Mouse (Mus musculus) heart, adult 18-20 months (tissue): ENCODE results near the gene Rasa2. TPM values are rescaled to one million over a fixed set of nuclear protein-coding genes. Genes with fewer than 3 reads are reported as not detected.
"Not testable (repeated sequence)": the region's sequence is repeated elsewhere in the genome, so short reads cannot be mapped to it uniquely, and the experiment has no call there.

Experiments used
- DNase-seq, 2 experiments: peaks; one replicate each; pipeline ENCODE4 v3.0.0; 2021 to 2022; ENCODE audit warnings: mixed read lengths in 1 of 2
- long read RNA-seq, 2 experiments: library from polyadenylated mRNA; stranded (forward); transcript quantifications; one replicate each; pipeline ENCODE4 v2.0.0; 2021
- total RNA-seq, 2 experiments: library from RNA; stranded (reverse); gene quantifications; 2 replicates each; pipeline ENCODE4 v1.2.3; 2021

The Rasa2 gene
- 1 to 10 TPM; 3.9 to 5.9 TPM for total RNA-seq
- long read RNA-seq, experiment 1, result 0 reads
- long read RNA-seq, experiment 2, result 0 reads

- DNase-seq, result peak; percentile 94 to 95
These were observed at the start of gene Rasa2 for GRCm38 (mm10) chr9:96631389-96632072. TSS of gene Rasa2 (minus strand) at chr9:96631617.

DNA sequence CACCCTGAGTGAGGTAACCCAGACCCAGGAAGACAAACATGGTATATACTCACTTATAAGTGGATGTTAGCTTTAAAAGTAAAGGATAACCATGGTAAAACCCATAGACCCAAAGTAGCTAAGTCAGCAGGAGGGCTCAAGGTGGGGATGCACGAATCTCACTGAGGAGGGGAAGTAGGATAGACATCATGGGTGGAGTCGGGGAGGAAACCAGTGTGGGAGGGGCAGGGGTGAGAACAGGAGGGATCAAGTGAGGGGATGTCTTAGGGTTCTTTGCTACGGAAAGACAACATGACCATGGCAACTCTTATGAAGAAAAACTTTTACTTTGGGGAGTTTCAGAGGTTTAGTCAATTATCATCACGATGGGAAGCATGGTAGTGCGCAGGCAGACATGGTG lies 47.2 kb upstream of the Rasa2 start:
- no peak for DNase-seq

- not testable (repeated sequence) for DNase-seq
These were observed 46.3 kb upstream of the Rasa2 start for GRCm38 (mm10) chr9:96677711-96678110.

GRCm38 (mm10) chr9:96676671-96677070 lies 45.3 kb upstream of the Rasa2 start:
- DNase-seq, result no peak

DNA sequence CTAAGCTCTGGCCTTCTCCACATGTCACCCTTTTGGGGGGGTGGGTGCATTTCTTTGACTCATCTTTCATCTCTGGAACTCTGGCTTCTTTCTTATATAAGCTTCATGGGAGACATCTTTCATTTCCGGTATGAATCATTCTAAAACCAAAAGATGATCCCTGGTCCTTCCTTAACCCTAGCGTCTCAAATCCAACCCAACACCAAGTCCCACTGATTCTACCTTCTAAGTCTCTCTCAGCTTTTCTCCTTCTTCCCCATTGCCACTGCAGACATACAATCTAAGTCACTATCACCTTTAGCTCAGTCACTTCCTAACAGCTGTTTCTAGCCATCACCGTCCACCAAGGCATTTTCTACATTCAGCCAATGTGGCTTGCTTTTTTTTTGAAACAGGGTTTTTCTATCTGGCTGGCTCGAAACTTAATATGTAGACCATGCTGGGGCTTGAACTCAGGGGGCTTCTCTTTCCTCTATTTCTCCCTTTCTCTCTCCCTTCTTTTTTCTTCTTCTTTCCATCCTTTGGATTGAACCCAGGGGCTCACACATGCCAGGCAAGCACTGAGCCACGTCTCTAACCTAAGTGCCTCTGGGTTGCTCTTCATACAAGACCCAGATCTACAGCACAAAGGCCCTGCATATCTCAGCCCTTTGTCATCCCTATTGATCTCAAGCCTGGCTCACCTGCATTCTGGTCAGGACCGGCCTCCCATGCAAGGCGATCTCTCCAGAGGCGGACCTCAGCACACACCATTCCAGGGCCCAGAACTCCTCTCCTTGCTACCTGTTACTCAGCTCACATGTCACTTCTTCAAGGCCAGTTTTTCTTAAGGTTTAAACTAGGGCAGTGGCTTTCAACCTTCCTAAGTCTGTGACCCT lies 44.6 kb upstream of the Rasa2 start:
- no peak for DNase-seq

- peak; percentile 62 to 73 for DNase-seq
These were observed 43.8 kb upstream of the Rasa2 start for GRCm38 (mm10) chr9:96675071-96675762.

DNA sequence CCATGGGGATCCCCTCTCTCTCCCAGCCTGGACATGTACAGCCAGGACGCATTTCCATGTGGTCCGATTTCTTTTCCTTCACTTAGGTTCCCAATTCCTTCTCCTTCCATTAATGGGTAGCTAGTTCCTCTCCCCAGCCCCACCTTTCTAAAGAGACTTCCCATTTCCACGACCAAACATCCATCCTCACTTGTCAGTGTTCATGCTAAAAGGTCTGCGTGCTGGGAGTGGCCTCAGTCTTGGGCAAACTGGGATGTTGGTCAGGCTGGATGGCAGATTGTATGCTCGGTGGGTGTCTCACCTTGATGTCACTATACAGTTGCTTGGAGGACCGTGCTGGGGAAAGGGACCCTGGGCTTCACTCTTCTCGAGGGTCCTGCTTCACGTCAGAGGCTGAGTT lies 42.9 kb upstream of the Rasa2 start:
- DNase-seq, result no peak

DNA sequence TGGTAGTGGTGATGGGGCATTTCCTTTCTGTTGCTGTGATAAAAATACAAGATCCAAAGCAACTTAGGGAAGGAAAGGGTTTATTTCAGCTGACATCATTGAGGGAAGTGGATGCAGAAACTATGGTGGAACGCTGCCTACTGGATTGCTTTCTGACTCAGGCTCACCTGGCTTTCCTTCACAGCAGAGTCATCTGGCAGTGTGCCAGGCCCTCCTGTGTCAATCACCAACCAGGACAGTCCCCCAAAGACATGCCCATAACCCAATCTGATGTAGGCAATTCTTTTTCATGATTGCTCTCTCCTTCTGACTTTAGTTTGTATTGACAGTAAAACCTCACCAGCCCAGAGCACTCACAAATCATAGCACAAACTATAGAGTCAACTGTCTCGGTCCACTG lies 41.0 kb upstream of the Rasa2 start:
- no peak for DNase-seq

- no peak for DNase-seq
These were observed 39.8 kb upstream of the Rasa2 start for GRCm38 (mm10) chr9:96671249-96671648.

GRCm38 (mm10) chr9:96669877-96670276 lies 38.5 kb upstream of the Rasa2 start:
- DNase-seq, result peak; percentile 96 to 97

- peak; percentile 40 to 68 for DNase-seq
These were observed 37.2 kb upstream of the Rasa2 start for GRCm38 (mm10) chr9:96668628-96669027.

DNA sequence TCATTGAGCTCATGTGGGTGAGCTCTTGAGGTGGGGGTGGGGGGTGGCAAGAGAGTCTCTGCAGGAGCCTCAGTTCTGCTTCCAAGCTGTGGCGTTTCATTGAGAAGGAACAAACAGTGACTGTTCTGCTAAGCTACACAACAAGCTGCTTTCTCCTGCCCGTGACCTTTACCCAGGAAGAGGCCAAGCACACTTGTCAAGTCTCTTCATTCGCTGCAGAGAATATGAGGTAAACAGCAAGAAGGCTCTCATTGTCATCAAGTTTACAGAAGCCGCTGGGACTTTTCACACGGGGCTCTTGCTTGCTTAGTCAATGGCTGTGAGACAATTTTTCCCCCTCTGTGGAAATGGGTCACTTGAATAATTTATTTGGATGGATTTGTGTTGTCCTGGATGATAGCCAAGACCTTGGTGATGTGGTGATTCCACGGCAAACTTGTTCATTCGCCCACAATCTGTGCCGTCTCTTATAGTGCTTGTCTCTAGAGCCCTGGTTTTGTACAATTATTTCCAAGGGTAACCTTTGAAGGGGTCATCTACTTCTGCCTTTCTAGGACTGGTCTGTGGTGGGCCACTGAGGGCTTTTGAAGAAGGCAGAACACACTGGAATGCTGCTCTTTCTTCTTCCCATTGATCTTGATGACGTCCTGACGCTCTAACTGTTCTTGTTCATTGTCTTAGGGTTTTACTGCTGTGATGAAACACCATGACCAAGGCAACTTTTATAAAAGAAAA lies 29.3 kb upstream of the Rasa2 start:
- DNase-seq, result no peak

- no peak for DNase-seq
These were observed 28.4 kb upstream of the Rasa2 start for GRCm38 (mm10) chr9:96659801-96660200.

DNA sequence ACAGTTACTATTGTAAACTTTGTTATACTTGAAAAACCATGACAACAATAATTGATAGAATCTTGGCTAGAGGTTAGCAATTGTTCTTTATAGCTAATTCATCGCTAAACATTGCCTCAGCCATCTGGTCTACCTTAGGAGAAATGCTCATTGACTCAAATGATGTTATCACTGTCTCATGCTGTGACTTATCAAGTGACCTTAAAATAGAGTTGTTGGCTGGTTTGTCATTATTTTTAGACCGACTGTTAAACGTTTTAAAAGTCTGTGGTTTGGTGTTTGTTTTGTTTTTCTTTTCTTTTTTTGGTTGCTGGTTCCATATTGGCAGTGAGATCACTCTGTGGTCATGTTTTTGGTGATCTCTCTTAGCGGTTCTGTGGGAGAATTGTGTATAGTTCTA lies 22.1 kb upstream of the Rasa2 start:
- DNase-seq, result no peak

GRCm38 (mm10) chr9:96652763-96653162 lies 21.3 kb upstream of the Rasa2 start:
- DNase-seq, result peak in 1 of 2 experiments; percentile 46

DNA sequence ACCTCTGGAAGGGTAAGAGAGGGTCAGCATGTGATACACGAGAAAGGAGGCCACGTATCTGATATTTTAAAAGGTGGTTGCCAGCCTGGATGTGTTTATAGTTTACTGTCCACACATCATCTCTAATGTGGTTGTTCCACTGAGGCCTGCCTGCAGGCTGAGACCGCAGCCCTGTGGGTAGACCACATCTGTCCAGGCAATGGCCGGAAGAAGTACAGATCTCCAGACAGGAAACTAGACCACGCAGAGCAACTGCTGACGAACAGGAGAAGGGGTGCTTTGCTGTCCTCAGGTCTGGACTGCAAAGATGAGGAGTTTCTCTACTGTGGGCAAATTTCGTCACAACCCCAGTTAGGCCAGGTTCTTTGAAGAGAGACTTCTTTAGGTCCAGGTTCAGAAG lies 19.4 kb upstream of the Rasa2 start:
- no peak for DNase-seq

- no peak for DNase-seq
These were observed 18.5 kb upstream of the Rasa2 start for GRCm38 (mm10) chr9:96649924-96650323.

DNA sequence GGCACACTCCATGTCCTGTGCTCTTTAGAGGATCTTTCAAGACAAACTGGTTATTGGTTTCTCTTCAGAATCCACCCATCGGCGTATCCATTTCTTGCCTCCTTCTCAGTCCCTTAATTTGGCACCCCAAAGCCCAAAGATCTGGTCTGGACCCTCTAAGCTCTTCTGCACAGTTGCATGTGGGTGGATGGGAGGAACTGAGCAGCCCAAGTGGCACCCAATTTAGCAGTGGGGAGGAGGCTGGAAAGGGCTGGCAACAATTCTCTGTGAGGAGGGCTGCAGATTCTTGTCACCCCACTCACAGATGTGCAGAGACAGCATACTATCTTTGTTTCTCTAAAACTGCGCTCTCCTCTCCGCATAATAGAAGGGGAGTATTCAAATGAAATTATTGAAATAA lies 17.9 kb upstream of the Rasa2 start:
- no peak for DNase-seq

DNA sequence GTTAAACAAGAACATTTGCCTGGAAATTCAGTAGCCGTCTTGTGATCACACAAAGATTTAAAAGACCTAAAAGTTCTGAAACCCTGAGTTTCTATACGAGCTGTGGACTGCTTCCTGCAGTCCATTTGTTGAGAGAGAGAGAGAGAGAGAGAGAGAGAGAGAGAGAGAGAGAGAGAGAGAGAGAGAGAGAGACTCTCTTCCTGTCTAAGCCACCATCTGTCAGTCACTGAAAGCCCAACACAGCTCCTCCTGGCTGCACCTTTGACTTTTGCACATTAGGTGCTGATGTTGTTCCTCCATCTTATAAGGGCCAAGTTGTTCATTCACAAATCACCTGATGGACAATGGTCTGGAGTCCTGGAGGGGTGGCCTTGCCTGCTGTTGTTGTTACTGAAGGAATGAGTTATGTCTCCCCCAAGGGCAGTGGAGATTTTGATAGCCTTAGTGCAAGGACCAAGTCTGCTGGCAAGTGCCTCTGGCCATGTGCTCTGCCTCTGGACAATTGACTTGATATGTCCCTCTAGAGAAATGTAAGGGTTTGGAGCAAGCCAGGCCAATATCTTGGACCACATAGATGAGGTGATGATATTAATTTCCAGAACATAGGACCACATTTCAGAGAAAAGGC lies 15.4 kb upstream of the Rasa2 start:
- DNase-seq, result no peak

GRCm38 (mm10) chr9:96644840-96645239 lies 13.4 kb upstream of the Rasa2 start:
- DNase-seq, result no peak

- DNase-seq, result not testable (repeated sequence)
These were observed 12.6 kb upstream of the Rasa2 start for GRCm38 (mm10) chr9:96644002-96644401.

DNA sequence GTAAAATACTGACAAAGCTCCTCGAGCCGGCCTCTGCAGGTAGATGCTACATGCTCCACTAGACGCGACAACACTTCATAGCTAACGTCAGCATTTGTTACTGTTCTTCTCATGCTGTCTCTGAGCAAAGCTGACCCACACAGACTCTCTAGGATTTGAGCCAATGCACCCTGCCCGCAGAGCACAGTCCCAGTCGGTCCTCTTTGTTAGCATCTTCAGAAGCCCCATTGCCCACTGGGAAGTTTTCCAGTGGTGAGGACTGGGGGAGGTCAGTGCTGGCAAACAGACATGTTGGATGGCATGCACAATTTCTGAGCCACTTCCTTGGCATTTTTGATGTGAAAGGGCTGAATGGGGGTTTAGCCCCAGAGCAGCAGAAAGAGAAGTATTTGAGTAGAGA lies 8.0 kb upstream of the Rasa2 start:
- DNase-seq, result no peak
